Mouse (Mus musculus): ENCODE data around the gene Lamc1. TPM values are rescaled to one million over a fixed set of nuclear protein-coding genes. Genes with fewer than 3 reads are reported as not detected.

Lamc1 gene
- total and polyA plus RNA-seq, 2 experiments from 2014 or later = 62.8 to 186 TPM

GRCm38 (mm10) chr1:153219376-153219775 is 113.2 kb downstream of the Lamc1 start:
- Histone ChIP-seq H3K27ac (ENCODE audit: low read depth) (no peak overlapping the region), H3K4me3 (ENCODE audit: low read depth, low read length) (no peak overlapping the region), H3K36me3 (replicated peaks; ENCODE audit: control insufficient read depth, insufficient read depth, low read length) (peaks cover 55% of the 10 kb centered on the region), H3K9ac (replicated peaks; ENCODE audit: low read depth, low read length) (no peak overlapping the region), H3K9me3 (replicated peaks; ENCODE audit: control insufficient read depth, low read length) (no peaks in the 10 kb centered on the region), H3K27me3 (ENCODE audit: control insufficient read depth, insufficient read depth, low read length) (no peaks in the 10 kb centered on the region), H3K4me1 (ENCODE audit: control insufficient read depth, insufficient read depth) (no peaks in the 10 kb centered on the region), H3K4me2 (ENCODE audit: low read depth, low read length) (no peak overlapping the region)
- TF ChIP-seq CTCF (IDR thresholded peaks at IDR 0.05; ENCODE audit: low read depth) (peak; percentile 16; the same call in 1 of the 2 replicates), EP300 (IDR thresholded peaks at IDR 0.05; ENCODE audit: low read depth) (no peak)
- DNase-seq (ENCODE audit: low spot score) (no peak), ATAC-seq (ENCODE audit: insufficient read depth, low read depth) (peak; percentile 64)
- 43% methylated on average over 9 of the region's 9 CpGs for WGBS

DNA sequence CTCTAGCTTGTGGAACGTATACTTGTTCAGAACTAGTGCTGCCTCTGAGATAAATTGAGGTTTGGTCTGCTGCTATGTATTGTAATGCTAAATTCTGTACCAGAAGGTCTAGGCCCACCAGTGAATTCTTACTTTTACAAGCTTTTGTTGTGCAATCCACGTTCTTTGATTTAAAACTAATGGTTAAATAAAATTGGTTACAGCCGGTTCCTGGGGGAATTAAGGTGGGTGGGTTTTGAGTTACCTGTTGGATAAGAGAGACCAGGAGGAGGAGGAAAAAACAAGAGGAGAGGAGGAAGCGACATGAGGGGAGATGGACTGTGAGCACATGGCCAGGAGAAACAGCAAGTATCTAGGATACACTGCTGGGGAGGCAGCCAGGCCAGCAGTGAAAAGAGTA is 116.1 kb downstream of the Lamc1 start:
- Histone ChIP-seq H3K4me3 (ENCODE audit: low read depth, low read length) (no peak overlapping the region), H3K4me1 (ENCODE audit: control insufficient read depth, insufficient read depth) (no peaks in the 10 kb centered on the region), H3K4me2 (ENCODE audit: low read depth, low read length) (no peak overlapping the region), H3K9me3 (replicated peaks; ENCODE audit: control insufficient read depth, low read length) (no peaks in the 10 kb centered on the region), H3K27ac (ENCODE audit: low read depth) (no peak overlapping the region), H3K9ac (replicated peaks; ENCODE audit: low read depth, low read length) (no peak overlapping the region), H3K36me3 (replicated peaks; ENCODE audit: control insufficient read depth, insufficient read depth, low read length) (peaks cover 33% of the 10 kb centered on the region), H3K27me3 (ENCODE audit: control insufficient read depth, insufficient read depth, low read length) (no peaks in the 10 kb centered on the region)
- ATAC-seq (ENCODE audit: insufficient read depth, low read depth) (no peak), DNase-seq (ENCODE audit: low spot score) (no peak)
- TF ChIP-seq CTCF (IDR thresholded peaks at IDR 0.05; ENCODE audit: low read depth) (no peak), EP300 (IDR thresholded peaks at IDR 0.05; ENCODE audit: low read depth) (no peak)
- WGBS = 77% methylated on average over 4 of the region's 4 CpGs

DNA sequence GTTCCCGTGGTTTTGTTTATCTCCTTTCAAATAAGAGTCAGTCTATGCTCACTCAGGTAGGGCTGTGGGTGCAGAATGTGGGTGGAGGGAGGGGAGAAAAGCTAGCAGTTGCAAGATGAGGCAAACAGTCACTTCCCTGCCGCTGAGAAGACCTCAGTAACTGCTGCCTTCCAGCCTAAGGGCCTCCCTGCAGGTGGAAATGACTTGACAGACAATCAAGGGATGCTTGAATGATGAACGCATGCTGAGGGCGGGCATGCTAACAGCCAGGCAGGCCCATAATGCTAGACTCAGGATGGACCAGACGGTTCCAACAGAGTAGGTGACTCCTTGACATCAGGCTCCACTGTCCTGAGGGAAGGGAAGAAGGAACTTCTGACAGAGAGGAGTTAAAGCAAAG is 116.9 kb downstream of the Lamc1 start:
- Histone ChIP-seq H3K9me3 (replicated peaks; ENCODE audit: control insufficient read depth, low read length) (no peaks in the 10 kb centered on the region), H3K4me2 (ENCODE audit: low read depth, low read length) (no peak overlapping the region), H3K4me1 (ENCODE audit: control insufficient read depth, insufficient read depth) (no peaks in the 10 kb centered on the region), H3K27ac (ENCODE audit: low read depth) (no peak overlapping the region), H3K27me3 (ENCODE audit: control insufficient read depth, insufficient read depth, low read length) (no peaks in the 10 kb centered on the region), H3K9ac (replicated peaks; ENCODE audit: low read depth, low read length) (no peak overlapping the region), H3K36me3 (replicated peaks; ENCODE audit: control insufficient read depth, insufficient read depth, low read length) (peaks cover 25% of the 10 kb centered on the region), H3K4me3 (ENCODE audit: low read depth, low read length) (no peak overlapping the region)
- WGBS = 82% methylated on average over 5 of the region's 5 CpGs
- no peak for DNase-seq (ENCODE audit: low spot score)
- TF ChIP-seq CTCF (IDR thresholded peaks at IDR 0.05; ENCODE audit: low read depth) (no peak), EP300 (IDR thresholded peaks at IDR 0.05; ENCODE audit: low read depth) (no peak)
- no peak for ATAC-seq (ENCODE audit: insufficient read depth, low read depth)

GRCm38 (mm10) chr1:153210992-153211391 is 121.6 kb downstream of the Lamc1 start:
- no peak overlapping the region for H3K27ac ChIP-seq (ENCODE audit: low read depth)
- TF ChIP-seq CTCF (IDR thresholded peaks at IDR 0.05; ENCODE audit: low read depth) (no peak), EP300 (IDR thresholded peaks at IDR 0.05; ENCODE audit: low read depth) (no peak)
- H3K9ac ChIP-seq (replicated peaks; ENCODE audit: low read depth, low read length) = no peak overlapping the region
- peaks cover 3% of the 10 kb centered on the region; the same call in 1 of the 2 replicates for H3K4me1 ChIP-seq (ENCODE audit: control insufficient read depth, insufficient read depth)
- no peak for ATAC-seq (ENCODE audit: insufficient read depth, low read depth)
- H3K27me3 ChIP-seq (ENCODE audit: control insufficient read depth, insufficient read depth, low read length) = no peaks in the 10 kb centered on the region
- H3K9me3 ChIP-seq (replicated peaks; ENCODE audit: control insufficient read depth, low read length) = no peaks in the 10 kb centered on the region
- H3K4me2 ChIP-seq (ENCODE audit: low read depth, low read length) = no peak overlapping the region
- DNase-seq (ENCODE audit: low spot score) = no peak
- WGBS = 27% methylated on average over 4 of the region's 4 CpGs
- no peaks in the 10 kb centered on the region for H3K36me3 ChIP-seq (replicated peaks; ENCODE audit: control insufficient read depth, insufficient read depth, low read length)
- no peak overlapping the region for H3K4me3 ChIP-seq (ENCODE audit: low read depth, low read length)

- DNase-seq (ENCODE audit: low spot score) = no peak
- TF ChIP-seq CTCF (IDR thresholded peaks at IDR 0.05; ENCODE audit: low read depth) (no peak), EP300 (IDR thresholded peaks at IDR 0.05; ENCODE audit: low read depth) (no peak)
- WGBS = 74% methylated on average over 2 of the region's 2 CpGs
- no peak overlapping the region for H3K4me2 ChIP-seq (ENCODE audit: low read depth, low read length)
- no peaks in the 10 kb centered on the region for H3K36me3 ChIP-seq (replicated peaks; ENCODE audit: control insufficient read depth, insufficient read depth, low read length)
- no peaks in the 10 kb centered on the region for H3K27me3 ChIP-seq (ENCODE audit: control insufficient read depth, insufficient read depth, low read length)
- no peak overlapping the region for H3K4me3 ChIP-seq (ENCODE audit: low read depth, low read length)
- no peak overlapping the region for H3K9ac ChIP-seq (replicated peaks; ENCODE audit: low read depth, low read length)
- H3K9me3 ChIP-seq (replicated peaks; ENCODE audit: control insufficient read depth, low read length) = no peaks in the 10 kb centered on the region
- no peak for ATAC-seq (ENCODE audit: insufficient read depth, low read depth)
- no peak overlapping the region for H3K27ac ChIP-seq (ENCODE audit: low read depth)
- peaks cover 3% of the 10 kb centered on the region; the same call in 1 of the 2 replicates for H3K4me1 ChIP-seq (ENCODE audit: control insufficient read depth, insufficient read depth)
These were observed 122.4 kb downstream of the Lamc1 start for GRCm38 (mm10) chr1:153210198-153210597.

GRCm38 (mm10) chr1:153202195-153202594 is 130.4 kb downstream of the Lamc1 start:
- no peak for DNase-seq (ENCODE audit: low spot score)
- Histone ChIP-seq H3K9me3 (replicated peaks; ENCODE audit: control insufficient read depth, low read length) (no peaks in the 10 kb centered on the region), H3K36me3 (replicated peaks; ENCODE audit: control insufficient read depth, insufficient read depth, low read length) (no peaks in the 10 kb centered on the region), H3K4me2 (ENCODE audit: low read depth, low read length) (no peak overlapping the region), H3K27ac (ENCODE audit: low read depth) (no peak overlapping the region), H3K27me3 (ENCODE audit: control insufficient read depth, insufficient read depth, low read length) (no peaks in the 10 kb centered on the region), H3K4me1 (ENCODE audit: control insufficient read depth, insufficient read depth) (peaks cover 14% of the 10 kb centered on the region), H3K9ac (replicated peaks; ENCODE audit: low read depth, low read length) (no peak overlapping the region), H3K4me3 (ENCODE audit: low read depth, low read length) (no peak overlapping the region)
- no peak for TF ChIP-seq EP300 (IDR thresholded peaks at IDR 0.05; ENCODE audit: low read depth)
- no peak for TF ChIP-seq CTCF (IDR thresholded peaks at IDR 0.05; ENCODE audit: low read depth)
- WGBS = 45% methylated on average over 8 of the region's 8 CpGs
- no peak for ATAC-seq (ENCODE audit: insufficient read depth, low read depth)
